Mouse (Mus musculus): ENCODE data around the gene Odf4. TPM values are rescaled to one million over a fixed set of nuclear protein-coding genes. Genes with fewer than 3 reads are reported as not detected.

The Odf4 gene
- total RNA-seq, 2 experiments from 2014 or later: not detected

GRCm38 (mm10) chr11:68902367-68902766, 24.5 kb downstream of the Odf4 start:
- no peak for DNase-seq

- no peak for DNase-seq
Observed at GRCm38 (mm10) chr11:68902047-68902364, 24.9 kb downstream of the Odf4 start.

- peak; percentile 95 for DNase-seq
Observed at GRCm38 (mm10) chr11:68901351-68902046, 25.4 kb downstream of the Odf4 start, which contains the start of gene Rpl26. Gene Rpl26 (plus strand): TSS chr11:68901583.

GRCm38 (mm10) chr11:68900519-68901350, 26.1 kb downstream of the Odf4 start:
- DNase-seq: peak; percentile 19

- no peak for DNase-seq
Observed at GRCm38 (mm10) chr11:68899815-68900214, 27.1 kb downstream of the Odf4 start.

- DNase-seq: no peak
Observed at GRCm38 (mm10) chr11:68898790-68899189, 28.1 kb downstream of the Odf4 start.

GRCm38 (mm10) chr11:68897838-68898237, 29.0 kb downstream of the Odf4 start:
- no peak for DNase-seq

- DNase-seq: no peak
Observed at GRCm38 (mm10) chr11:68897120-68897519, 29.8 kb downstream of the Odf4 start.

- DNase-seq: no peak
Observed at GRCm38 (mm10) chr11:68896247-68896646, 30.6 kb downstream of the Odf4 start.

GRCm38 (mm10) chr11:68893911-68894464, 32.9 kb downstream of the Odf4 start:
- DNase-seq: no peak

GRCm38 (mm10) chr11:68892233-68892832, 34.5 kb downstream of the Odf4 start:
- DNase-seq: no peak

GRCm38 (mm10) chr11:68891823-68892222, 35.1 kb downstream of the Odf4 start:
- DNase-seq: no peak

GRCm38 (mm10) chr11:68890625-68891024, 36.3 kb downstream of the Odf4 start:
- DNase-seq: no peak

GRCm38 (mm10) chr11:68888653-68889052, 38.2 kb downstream of the Odf4 start:
- no peak for DNase-seq

- DNase-seq: no peak
Observed at GRCm38 (mm10) chr11:68888253-68888652, 38.6 kb downstream of the Odf4 start, which contains the start of gene Rnf222. Gene Rnf222 (plus strand): TSS chr11:68888553.

- DNase-seq: no peak
Observed at GRCm38 (mm10) chr11:68886091-68886490, 40.8 kb downstream of the Odf4 start.

GRCm38 (mm10) chr11:68884368-68884767, 42.5 kb downstream of the Odf4 start:
- DNase-seq: no peak

GRCm38 (mm10) chr11:68883843-68884242, 43.0 kb downstream of the Odf4 start:
- DNase-seq: no peak

GRCm38 (mm10) chr11:68882107-68882506, 44.8 kb downstream of the Odf4 start:
- DNase-seq: no peak

GRCm38 (mm10) chr11:68878811-68879210, 48.1 kb downstream of the Odf4 start:
- no peak for DNase-seq

GRCm38 (mm10) chr11:68874841-68875240, 52.0 kb downstream of the Odf4 start:
- no peak for DNase-seq
